Mouse (Mus musculus): Measurements from ENCODE around the gene Tnpo2. TPM values are rescaled to one million over a fixed set of nuclear protein-coding genes. Genes with fewer than 3 reads are reported as not detected.
"Not testable (repeated sequence)": the region's sequence is repeated elsewhere in the genome, so short reads cannot be mapped to it uniquely, and the experiment has no call there.

Tnpo2 gene
- total RNA-seq, 2 experiments from 2014 or later, result 24.1 to 31.2 TPM

DNA sequence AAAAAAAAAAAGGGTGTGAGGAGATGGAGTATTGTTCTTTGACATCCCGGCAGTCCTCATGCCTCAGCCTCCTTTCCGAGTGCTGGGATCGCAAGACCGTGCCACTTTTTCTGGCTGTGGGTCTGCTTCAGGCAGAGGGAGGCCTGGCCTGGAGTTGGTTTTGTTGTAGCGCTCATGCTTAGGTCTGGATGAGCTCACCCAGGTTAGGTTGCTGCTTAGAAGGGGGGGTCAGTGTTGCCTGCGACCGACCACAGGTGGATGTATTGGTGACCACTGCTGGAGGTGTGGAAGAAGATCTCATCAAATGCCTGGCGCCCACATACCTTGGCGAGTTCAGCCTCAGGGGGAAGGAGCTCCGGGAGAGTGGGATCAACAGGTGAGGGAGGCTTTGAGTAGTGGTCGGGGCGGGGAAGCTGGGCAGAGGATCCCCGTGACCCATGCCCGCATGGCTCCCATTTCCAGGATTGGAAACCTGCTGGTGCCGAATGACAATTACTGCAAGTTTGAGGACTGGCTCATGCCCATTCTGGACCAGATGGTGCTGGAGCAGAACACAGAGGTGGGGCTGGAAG lies 36.4 kb downstream of the Tnpo2 start:
- no peak for DNase-seq

DNA sequence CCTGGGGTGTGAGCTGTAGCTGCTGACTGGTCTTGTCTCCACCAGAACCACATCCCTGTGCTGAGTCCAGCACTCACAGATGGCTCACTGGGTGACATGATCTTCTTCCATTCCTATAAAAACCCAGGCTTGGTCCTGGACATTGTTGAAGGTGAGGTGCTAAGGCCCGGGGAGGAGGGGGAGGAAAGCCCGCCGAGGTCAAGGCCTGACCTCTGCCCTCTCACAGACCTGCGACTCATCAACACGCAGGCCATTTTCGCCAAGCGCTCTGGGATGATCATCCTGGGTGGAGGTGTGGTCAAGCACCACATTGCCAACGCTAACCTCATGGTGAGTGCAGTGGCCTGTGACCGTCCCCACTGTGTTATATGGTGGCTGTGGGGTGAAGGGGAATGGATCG lies 37.5 kb downstream of the Tnpo2 start:
- DNase-seq, result no peak

DNA sequence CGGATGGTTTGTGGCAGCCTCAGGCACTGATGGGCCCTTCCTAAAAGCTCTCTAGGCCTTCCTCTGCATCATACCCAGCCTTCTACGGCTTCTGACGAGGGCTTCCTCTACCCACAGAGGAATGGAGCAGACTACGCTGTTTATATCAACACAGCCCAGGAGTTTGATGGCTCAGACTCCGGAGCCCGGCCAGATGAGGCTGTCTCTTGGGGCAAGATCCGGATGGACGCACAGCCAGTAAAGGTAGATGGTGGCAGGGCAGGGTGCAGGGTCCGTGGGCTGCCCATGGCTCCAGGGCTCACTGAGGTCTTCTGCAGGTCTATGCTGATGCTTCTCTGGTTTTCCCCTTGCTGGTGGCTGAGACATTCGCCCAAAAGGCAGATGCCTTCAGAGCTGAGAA lies 37.9 kb downstream of the Tnpo2 start:
- no peak for DNase-seq

DNA sequence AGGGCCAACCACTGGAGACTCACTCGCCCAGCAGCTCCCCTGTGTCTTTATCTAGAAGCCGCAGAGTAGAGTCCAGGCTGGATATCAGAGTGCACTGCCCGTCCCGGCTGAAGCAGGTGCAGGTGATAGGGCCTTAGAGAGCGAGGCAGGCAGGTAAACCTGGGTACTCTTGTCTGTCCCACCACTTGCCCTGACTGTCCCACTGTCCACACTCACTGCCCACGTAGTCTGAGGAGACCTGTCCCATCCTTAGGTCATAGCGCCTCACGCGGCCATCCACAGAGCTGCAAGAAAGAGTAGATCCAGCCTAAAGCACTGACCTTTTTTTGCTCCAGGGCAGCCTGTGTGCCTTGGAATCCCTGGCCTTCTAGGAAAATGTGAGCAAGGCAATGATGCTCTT lies 39.3 kb downstream of the Tnpo2 start:
- peak; percentile 31 to 63 for DNase-seq

DNA sequence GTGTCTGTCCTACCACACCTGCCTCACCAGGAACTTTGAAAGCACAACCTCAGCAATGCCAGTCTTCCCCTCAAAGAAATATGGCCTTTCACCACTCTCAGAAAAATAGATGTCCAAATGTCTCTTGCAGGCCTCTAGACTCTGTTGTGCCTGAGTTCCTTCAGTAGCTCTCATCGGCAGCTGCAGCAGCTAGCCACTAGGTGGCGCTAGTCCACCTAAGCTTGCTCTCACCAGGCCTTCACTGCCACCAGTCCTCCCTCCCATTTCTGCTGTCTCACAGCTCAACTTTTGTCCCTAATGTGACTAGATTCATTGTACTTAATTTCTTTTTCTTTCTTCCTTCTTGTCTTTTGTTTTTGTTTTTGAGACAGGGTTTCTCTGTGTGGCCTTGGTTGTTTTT lies 40.3 kb downstream of the Tnpo2 start:
- DNase-seq, result peak; percentile 82 to 85

DNA sequence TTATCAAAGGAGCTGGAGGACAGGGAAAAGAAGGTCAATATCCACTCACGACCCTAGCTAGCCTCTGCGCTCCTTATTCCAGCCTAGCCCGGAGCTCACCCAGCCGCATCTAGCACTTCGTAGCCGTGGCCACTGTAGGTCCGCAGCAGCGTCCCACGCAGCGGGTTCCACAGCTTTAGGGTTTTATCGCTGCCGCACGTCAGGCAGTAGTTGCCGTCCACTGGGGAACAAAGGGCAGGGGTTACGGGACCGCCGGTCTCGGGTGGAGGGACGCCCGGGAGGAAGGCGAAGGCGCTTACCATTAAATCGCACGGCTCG lies 43.5 kb downstream of the Tnpo2 start:
- DNase-seq, result peak in 1 of 2 experiments; percentile 36

DNA sequence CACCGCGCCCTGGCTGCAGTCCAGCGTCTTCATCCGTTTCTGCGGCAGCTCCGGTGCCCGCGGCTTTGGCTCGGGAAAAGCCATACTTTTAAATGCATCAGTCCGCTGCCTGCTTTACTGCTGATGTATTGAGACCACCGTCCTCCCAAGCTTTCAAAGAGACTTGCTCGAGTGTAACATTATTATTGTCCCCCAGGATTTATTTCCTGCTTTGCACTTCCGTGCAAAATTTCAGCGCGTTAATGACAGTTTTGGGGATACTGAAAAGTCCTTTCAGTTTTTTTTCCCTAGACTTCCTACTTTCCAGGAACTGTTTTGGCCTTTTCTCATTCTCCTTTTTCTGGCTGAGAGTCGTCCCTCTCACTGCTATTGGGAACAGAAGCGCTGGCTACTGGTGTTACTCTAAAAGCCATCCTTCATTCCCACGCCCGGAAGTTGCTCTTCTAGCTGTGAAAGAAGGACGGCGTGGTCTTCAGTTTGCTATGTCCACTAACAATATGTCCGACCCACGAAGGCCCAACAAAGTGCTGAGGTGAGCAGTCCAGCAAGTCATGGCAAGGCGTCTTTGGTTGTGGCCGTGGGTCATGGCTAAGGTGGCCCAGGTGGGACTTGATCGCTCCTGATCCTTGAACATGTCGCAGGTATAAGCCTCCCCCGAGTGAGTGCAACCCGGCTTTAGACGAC lies 44.0 kb downstream of the Tnpo2 start, which contains the start of gene Wdr83os:
Gene Wdr83os, plus strand, starts transcription at position 209 of the 684 bp plus-strand sequence.
- peak; percentile 64 to 81 for DNase-seq

DNA sequence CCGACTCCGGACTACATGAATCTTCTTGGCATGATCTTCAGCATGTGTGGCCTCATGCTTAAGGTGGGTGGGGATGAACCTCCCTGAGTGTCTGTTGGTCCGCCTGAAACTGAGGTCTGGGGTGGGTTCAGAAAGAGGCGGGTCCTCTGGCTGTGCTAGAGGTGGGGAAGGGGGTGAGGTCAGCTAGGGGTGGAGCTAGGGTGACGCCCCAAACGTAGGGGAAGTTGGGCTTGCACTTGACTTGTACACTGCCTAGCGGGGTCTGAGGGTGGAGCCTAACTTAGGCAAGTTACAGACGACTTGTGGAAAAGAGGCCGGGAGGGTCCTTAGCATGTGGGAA lies 44.5 kb downstream of the Tnpo2 start, which contains the start of gene Wdr83:
Gene Wdr83, minus strand, starts transcription at position 91 of the 340 bp plus-strand sequence.
- DNase-seq, result peak in 1 of 2 experiments; percentile 64

DNA sequence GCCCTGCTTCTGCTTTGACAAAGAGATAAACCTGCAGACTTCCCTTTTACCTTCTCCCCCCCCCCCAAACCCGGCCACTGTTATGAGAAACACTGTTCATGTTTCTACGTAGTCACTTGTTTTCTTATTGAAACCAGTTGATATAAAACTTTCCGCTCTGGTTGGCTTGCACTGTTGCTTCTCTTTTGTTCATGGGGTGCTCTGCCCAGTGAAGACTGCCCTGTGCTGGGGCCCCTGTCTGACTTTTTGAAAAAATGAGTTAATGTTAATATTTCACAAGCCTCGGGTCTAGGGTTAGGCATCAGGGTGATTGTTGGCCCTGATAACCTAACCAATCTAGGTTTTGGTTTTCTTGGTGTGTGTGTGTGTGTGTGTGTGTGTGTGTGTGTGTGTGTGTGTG lies 45.5 kb downstream of the Tnpo2 start:
- not testable (repeated sequence) for DNase-seq

DNA sequence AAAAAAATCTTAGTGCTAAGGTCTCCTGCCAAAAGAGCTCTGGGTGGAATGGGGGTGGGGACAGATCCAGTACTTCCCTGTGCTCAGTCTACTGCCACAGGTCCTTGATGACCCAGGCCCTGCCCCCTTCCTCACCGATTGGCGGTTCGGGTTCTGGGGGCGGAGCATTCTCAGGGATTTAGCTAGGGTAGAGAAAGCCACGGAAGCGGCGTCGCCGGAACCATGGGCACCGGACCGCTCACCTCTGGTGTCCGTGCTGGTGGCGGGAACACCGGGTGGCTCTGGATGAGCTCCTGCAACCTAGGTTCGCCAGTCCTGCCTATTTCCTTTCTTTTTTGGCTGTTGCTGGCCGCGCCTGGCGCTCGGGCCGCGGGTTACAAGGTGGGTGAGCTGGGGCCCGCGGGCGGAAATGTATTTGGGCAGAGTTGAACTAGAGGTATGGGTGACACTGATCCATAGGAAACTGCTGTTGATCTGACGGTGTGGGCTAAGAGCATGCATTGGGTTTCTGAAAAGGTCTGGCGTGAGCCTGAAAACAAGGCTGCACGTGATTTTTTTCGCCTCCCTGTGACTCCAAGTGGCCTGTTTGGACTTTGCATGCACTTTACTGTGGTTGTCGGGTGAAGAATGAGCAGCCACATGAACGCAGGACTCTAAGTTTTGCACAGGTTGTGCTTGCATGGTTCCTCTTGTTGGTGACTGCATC lies 46.5 kb downstream of the Tnpo2 start, which contains the start of gene Man2b1:
Gene Man2b1, plus strand, starts transcription at position 163 of the 706 bp plus-strand sequence.
- peak; percentile 93 to 95 for DNase-seq

DNA sequence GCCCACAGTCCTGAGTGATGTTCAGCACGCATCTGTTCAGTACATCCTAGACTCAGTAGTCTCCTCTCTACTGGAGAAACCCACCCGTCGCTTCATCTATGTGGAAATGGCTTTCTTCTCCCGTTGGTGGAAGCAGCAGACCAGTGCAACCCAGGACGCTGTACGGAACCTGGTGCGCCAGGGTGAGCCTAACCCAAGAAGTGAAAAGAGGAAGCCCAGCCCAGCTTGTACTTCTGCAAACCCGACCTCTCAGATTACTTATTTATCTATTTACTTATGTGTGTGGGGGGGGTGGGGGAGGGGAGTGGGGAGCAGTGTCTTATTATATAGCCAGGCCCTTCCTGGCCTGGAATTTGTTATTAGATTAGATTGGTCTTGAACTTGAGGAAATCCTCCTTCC lies 47.9 kb downstream of the Tnpo2 start:
- peak in 1 of 2 experiments; percentile 41 for DNase-seq

DNA sequence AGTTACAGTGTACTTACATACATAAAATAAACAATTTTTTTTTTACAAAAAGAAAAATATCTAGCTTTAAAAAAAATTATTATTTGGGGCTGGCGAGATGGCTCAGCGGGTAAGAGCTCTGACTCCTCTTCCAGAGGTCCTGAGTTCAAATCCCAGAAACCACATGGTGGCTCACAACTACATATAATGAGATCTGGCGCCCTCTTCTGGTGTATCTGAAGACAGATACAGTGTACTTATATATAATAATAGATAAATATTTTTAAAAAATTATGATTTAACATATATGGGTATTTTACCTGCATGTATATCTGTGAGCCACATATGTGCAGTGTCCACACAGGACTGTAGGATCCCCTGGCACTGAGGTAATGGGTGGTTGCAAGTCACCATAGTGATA lies 49.5 kb downstream of the Tnpo2 start:
- no peak for DNase-seq

DNA sequence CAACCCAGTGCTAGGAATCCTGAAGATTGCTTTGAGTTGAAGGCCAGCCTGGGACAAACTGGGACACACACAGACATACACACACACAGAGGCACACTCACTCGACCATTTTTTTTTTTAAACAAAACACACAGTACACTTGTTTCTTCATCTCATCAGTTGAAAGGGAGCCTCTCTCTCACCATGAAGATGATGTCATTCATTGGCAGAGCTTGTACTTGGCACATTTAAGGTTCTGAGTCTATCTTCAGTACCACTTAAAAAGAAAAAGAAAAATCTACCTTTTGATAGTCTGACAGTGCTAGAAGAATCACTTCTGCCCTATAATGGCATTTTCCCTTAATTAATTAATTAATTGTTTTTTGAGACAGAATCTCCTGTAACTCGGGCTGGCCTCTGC lies 52.1 kb downstream of the Tnpo2 start:
- DNase-seq, result no peak

DNA sequence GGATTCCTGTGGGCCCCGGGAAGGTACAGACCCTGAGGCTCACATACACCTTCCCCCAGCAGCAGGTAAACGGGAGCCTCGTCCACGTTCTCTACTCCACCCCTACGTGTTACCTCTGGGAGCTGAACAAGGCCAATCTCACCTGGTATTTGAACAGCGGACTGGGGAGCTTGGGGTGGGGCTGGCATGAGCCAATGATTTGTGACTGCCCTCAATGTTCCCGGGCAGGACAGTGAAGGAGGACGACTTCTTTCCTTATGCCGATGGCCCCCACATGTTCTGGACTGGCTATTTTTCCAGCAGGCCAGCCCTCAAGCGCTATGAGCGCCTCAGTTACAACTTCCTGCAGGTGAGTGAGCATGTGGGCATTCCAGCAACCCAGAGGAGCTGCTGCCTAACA lies 54.1 kb downstream of the Tnpo2 start:
- DNase-seq, result no peak

DNA sequence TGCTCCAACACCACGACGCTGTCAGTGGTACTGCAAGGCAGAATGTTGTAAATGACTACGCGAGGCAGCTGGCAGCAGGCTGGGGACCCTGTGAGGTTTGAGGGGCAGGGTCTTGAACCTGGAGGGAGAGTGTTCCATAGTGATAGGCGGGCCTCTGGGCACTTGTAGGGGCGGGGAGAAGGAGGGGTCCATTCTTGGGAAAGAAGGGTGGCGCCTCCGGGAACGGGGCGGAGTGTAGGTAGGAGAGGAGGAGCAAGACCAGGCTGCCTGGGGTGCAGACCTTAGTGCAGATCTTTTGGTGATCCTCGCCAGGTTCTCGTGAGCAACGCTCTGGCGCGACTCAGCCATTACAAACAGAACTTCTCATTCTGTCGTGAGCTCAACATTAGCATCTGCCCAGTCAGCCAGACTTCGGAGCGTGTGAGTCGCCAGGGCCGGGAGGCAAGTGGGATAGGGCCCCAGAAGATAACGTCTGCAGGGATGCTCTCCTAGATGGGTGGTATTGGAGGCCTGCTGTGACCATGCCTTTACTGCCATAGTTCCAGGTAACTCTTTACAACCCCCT lies 54.9 kb downstream of the Tnpo2 start:
- no peak for DNase-seq

DNA sequence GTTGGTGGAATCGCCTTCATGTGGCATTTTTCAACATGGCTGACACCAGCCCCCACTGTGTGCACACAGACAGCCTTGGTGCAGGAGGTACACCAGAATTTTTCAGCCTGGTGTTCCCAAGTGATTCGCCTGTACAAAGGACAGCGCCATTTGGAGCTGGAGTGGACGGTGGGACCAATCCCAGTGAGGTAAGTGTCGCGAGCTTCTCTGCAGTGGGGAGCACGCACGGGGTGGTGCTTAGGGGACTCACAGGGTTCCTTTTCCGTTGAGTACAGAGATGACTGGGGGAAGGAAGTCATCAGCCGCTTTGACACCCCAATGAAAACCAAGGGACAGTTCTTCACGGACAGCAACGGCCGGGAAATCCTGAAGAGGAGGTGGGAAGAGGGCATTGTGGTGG lies 58.3 kb downstream of the Tnpo2 start:
- no peak for DNase-seq

DNA sequence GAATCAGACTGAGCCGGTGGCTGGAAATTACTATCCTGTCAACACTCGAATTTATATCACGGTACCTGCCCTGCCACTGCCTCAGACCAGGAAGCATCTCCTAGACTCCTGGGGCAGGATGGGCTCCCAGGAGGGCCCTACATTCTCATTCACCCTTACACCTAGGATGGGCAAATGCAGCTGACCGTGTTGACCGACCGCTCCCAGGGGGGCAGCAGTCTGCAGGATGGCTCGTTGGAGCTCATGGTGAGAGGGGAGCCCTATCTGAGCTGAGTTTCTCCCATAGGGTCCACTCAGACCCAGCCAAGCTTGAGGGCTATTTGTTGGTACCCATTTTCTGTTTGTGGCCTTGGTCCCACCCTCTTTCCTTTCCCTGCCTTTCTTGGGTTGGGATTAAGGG lies 58.9 kb downstream of the Tnpo2 start:
- no peak for DNase-seq

DNA sequence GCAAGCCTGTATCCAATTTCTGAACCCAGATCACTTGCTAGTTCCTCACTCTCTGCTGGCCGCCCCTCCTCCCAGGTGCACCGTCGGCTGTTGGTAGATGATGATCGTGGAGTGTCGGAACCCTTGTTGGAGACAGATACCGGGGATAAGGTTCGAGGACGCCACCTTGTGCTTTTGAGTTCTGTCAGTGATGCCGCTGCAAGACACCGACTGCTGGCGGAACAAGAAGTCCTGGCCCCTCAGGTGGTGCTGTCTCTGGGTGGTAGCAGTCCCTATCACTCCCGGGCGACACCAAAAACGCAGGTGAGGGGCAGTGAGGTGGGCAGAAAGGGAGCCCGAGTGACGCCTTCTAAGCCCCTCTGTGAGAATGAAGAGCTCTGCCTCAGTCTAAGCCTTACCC lies 59.5 kb downstream of the Tnpo2 start:
- DNase-seq, result no peak

DNA sequence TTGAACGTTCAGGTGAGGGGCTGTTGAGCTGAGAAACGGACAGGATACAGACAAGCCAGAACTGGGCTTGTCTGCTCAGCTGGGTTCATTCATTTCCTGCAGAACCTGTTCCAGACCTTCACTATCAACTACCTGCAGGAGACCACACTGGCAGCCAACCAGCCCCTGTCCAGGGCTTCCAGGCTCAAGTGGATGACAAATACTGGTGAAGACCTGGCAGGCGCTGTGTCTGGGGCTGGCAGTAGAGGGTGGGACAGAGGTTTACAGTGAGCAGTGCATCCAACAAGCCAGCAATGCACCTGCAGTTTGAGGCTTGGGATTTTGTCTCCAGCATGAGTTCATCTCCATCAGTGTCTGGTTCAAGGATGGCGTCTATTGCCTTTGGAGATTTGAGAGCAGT lies 60.1 kb downstream of the Tnpo2 start:
- DNase-seq, result no peak

DNA sequence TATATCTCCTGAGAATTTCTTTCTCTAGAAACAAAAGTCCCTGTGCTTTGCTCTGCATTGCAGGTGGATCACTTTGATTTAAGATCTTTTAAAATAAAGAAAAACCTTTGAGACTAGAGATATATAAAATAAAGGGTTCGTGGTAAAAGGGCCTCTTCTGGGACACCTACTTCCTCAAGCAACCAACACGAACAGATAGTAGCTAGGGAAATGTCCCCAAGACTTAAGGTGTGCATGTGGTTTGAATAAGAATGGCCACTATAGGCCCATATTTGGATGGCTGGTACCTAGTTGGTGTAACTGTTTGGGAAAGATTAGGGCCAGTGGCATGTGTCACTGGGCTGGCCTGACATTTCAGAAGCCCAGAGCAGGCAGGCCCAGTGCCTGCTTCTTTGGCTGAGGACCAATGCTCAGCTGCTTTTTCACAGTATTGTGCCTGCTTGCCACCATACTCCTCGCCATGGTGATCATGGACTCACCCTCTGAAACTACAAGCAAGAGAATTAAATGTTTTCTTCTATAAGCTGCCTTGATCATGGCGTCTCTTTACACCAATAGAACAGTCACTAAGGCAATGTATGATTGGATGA lies 63.5 kb downstream of the Tnpo2 start:
- no peak for DNase-seq
